Mouse (Mus musculus) limb, embryonic 13.5 days (tissue): Measurements from ENCODE around the gene Hspa8. TPM values are rescaled to one million over a fixed set of nuclear protein-coding genes. Genes with fewer than 3 reads are reported as not detected.
"Not testable (repeated sequence)": the region's sequence is repeated elsewhere in the genome, so short reads cannot be mapped to it uniquely, and the experiment has no call there.

Experiments
- ATAC-seq: fragments of 200-750 bp; cut with Nextera tagmentation; 2 replicates; pipeline ENCODE4 v1.8.0; 2017; ENCODE audit warnings: low read depth, moderate number of reproducible peaks, moderate TSS enrichment; ENCODE audit not compliant: low FRiP score
- H3K27ac ChIP-seq: fragments of 300-500 bp; sonication (generic); 2 replicates; pipeline ENCODE4 v1.5.1; 2015; ENCODE audit warnings: inconsistent platforms, mild to moderate bottlenecking, moderate library complexity
- H3K27me3 ChIP-seq: fragments of 300-500 bp; sonication (generic); 2 replicates; pipeline ENCODE4 v1.6.1; 2015; ENCODE audit warnings: mild to moderate bottlenecking, inconsistent platforms
- H3K36me3 ChIP-seq: fragments of 300-500 bp; sonication (generic); 2 replicates; pipeline ENCODE4 v1.6.1; 2015; ENCODE audit warnings: inconsistent platforms, mild to moderate bottlenecking, moderate library complexity
- H3K4me1 ChIP-seq: fragments of 300-500 bp; sonication (generic); 2 replicates; pipeline ENCODE4 v1.6.1; 2015; ENCODE audit warnings: inconsistent platforms
- H3K4me2 ChIP-seq: fragments of 300-500 bp; sonication (generic); replicated peaks from 2 replicates; pipeline ENCODE4 v1.6.1; 2015; ENCODE audit warnings: inconsistent platforms, mild to moderate bottlenecking, moderate library complexity
- H3K4me3 ChIP-seq: fragments of 300-500 bp; sonication (generic); 2 replicates; pipeline ENCODE4 v1.5.1; 2015; ENCODE audit warnings: moderate library complexity, mild to moderate bottlenecking, inconsistent platforms
- H3K9ac ChIP-seq: fragments of 300-500 bp; sonication (generic); 2 replicates; pipeline ENCODE4 v1.6.1; 2015; ENCODE audit warnings: mild to moderate bottlenecking, inconsistent platforms
- H3K9me3 ChIP-seq: fragments of 300-500 bp; sonication (generic); 2 replicates; pipeline ENCODE4 v1.6.1; 2016; ENCODE audit warnings: inconsistent platforms
- WGBS: fragments of 180-500 bp; shearing (Covaris S2); methylation state at CpG from one replicate; pipeline ENCODE4 v1.1.7; 2015; 5-methylcytosine and 5-hydroxymethylcytosine counted together
- polyA plus RNA-seq: library from polyadenylated mRNA; unstranded; fragments of >200 nt; fragmentation: Nextera tagmentation; extraction: Ambion mirVana; gene quantifications from 2 replicates; pipeline ENCODE4 v1.2.1, GENCODE M21; 2015

The Hspa8 gene
- polyA plus RNA-seq, 1 experiment from 2014 or later, result 2,567 TPM

GRCm38 (mm10) chr9:40773142-40773541 is 27.6 kb upstream of the Hspa8 start:
- 82% methylated on average over 6 of the region's 6 CpGs for WGBS

GRCm38 (mm10) chr9:40773869-40774268 is 26.9 kb upstream of the Hspa8 start:
- H3K4me1 ChIP-seq, result no peaks in the 10 kb centered on the region
- H3K36me3 ChIP-seq, result peaks cover 76% of the 10 kb centered on the region
- ATAC-seq, result no peak
- H3K27ac ChIP-seq, result no peak overlapping the region
- H3K4me3 ChIP-seq, result no peak overlapping the region
- H3K27me3 ChIP-seq, result no peaks in the 10 kb centered on the region
- no peak overlapping the region for H3K4me2 ChIP-seq
- WGBS, result 91% methylated on average over 4 of the region's 4 CpGs
- no peaks in the 10 kb centered on the region for H3K9me3 ChIP-seq
- no peak overlapping the region for H3K9ac ChIP-seq

More at GRCm38 (mm10) chr9:40773142-40773541, 27.6 kb upstream of the Hspa8 start:
- peaks cover 71% of the 10 kb centered on the region for H3K36me3 ChIP-seq
- not testable (repeated sequence) for H3K4me2 ChIP-seq, H3K9ac ChIP-seq, H3K27ac ChIP-seq, ATAC-seq, H3K4me3 ChIP-seq, H3K27me3 ChIP-seq, H3K9me3 ChIP-seq, H3K4me1 ChIP-seq

- Histone ChIP-seq H3K9ac (no peak overlapping the region), H3K27me3 (no peaks in the 10 kb centered on the region), H3K27ac (no peak overlapping the region), H3K4me2 (no peak overlapping the region), H3K9me3 (no peaks in the 10 kb centered on the region), H3K36me3 (peaks cover 84% of the 10 kb centered on the region), H3K4me1 (no peaks in the 10 kb centered on the region), H3K4me3 (no peak overlapping the region)
- WGBS, result 58% methylated on average over 1 of the region's 1 CpGs
- no peak for ATAC-seq
These were observed 24.7 kb upstream of the Hspa8 start for GRCm38 (mm10) chr9:40776044-40776443.

GRCm38 (mm10) chr9:40776459-40777248 is 24.1 kb upstream of the Hspa8 start:
- H3K4me1 ChIP-seq, result peaks cover under 1% of the 10 kb centered on the region; the same call in 1 of the 2 replicates
- H3K27me3 ChIP-seq, result no peaks in the 10 kb centered on the region
- no peak for ATAC-seq
- H3K9ac ChIP-seq, result no peak overlapping the region
- no peak overlapping the region for H3K27ac ChIP-seq
- H3K9me3 ChIP-seq, result no peaks in the 10 kb centered on the region
- H3K36me3 ChIP-seq, result peaks cover 84% of the 10 kb centered on the region
- no peak overlapping the region for H3K4me3 ChIP-seq
- WGBS, result 72% methylated on average over 11 of the region's 11 CpGs
- H3K4me2 ChIP-seq, result no peak overlapping the region

GRCm38 (mm10) chr9:40780111-40780510 is 20.7 kb upstream of the Hspa8 start:
- peaks cover 11% of the 10 kb centered on the region for H3K4me1 ChIP-seq
- peaks cover 67% of the 10 kb centered on the region for H3K36me3 ChIP-seq
- 72% methylated on average over 3 of the region's 3 CpGs for WGBS
- no peak for ATAC-seq
- H3K4me2 ChIP-seq, result no peak overlapping the region
- H3K9ac ChIP-seq, result no peak overlapping the region
- no peaks in the 10 kb centered on the region for H3K9me3 ChIP-seq
- H3K4me3 ChIP-seq, result no peak overlapping the region
- no peaks in the 10 kb centered on the region for H3K27me3 ChIP-seq
- H3K27ac ChIP-seq, result peak overlapping the region; percentile 22; the same call in 1 of the 2 replicates

GRCm38 (mm10) chr9:40780892-40781725 is 19.7 kb upstream of the Hspa8 start:
- 81% methylated on average over 11 of the region's 11 CpGs for WGBS
- H3K4me1 ChIP-seq, result peaks cover 11% of the 10 kb centered on the region
- H3K27ac ChIP-seq, result peak overlapping the region; percentile 6; the same call in 1 of the 2 replicates
- no peak for ATAC-seq
- peaks cover 58% of the 10 kb centered on the region for H3K36me3 ChIP-seq
- no peaks in the 10 kb centered on the region for H3K9me3 ChIP-seq
- no peak overlapping the region for H3K9ac ChIP-seq
- H3K4me2 ChIP-seq, result no peak overlapping the region
- no peak overlapping the region for H3K4me3 ChIP-seq
- H3K27me3 ChIP-seq, result no peaks in the 10 kb centered on the region

- no peak for ATAC-seq
- Histone ChIP-seq H3K36me3 (peaks cover 51% of the 10 kb centered on the region), H3K9me3 (no peaks in the 10 kb centered on the region), H3K4me3 (no peak overlapping the region), H3K4me2 (peak overlapping the region; percentile 28; the same call in 1 of the 2 replicates), H3K4me1 (peaks cover 11% of the 10 kb centered on the region), H3K9ac (no peak overlapping the region), H3K27ac (peak overlapping the region; percentile 39; the same call in 1 of the 2 replicates), H3K27me3 (no peaks in the 10 kb centered on the region)
- WGBS, result 34% methylated on average over 26 of the region's 26 CpGs
These were observed 18.8 kb upstream of the Hspa8 start for GRCm38 (mm10) chr9:40781726-40782581.

GRCm38 (mm10) chr9:40783641-40784373 is 17.0 kb upstream of the Hspa8 start:
- ATAC-seq, result no peak
- Histone ChIP-seq H3K27me3 (no peaks in the 10 kb centered on the region), H3K4me2 (no peak overlapping the region), H3K9ac (no peak overlapping the region), H3K4me3 (no peak overlapping the region), H3K4me1 (peaks cover 11% of the 10 kb centered on the region), H3K9me3 (no peaks in the 10 kb centered on the region), H3K27ac (peak overlapping the region; percentile 55), H3K36me3 (peaks cover 35% of the 10 kb centered on the region)
- WGBS, result 25% methylated on average over 13 of the region's 13 CpGs

- no peaks in the 10 kb centered on the region for H3K27me3 ChIP-seq
- H3K27ac ChIP-seq, result peak overlapping the region; percentile 55
- 17% methylated on average over 9 of the region's 9 CpGs for WGBS
- H3K9ac ChIP-seq, result no peak overlapping the region
- H3K4me1 ChIP-seq, result peaks cover 11% of the 10 kb centered on the region
- no peak overlapping the region for H3K4me2 ChIP-seq
- peaks cover 35% of the 10 kb centered on the region for H3K36me3 ChIP-seq
- H3K9me3 ChIP-seq, result no peaks in the 10 kb centered on the region
- H3K4me3 ChIP-seq, result no peak overlapping the region
- ATAC-seq, result no peak
These were observed 16.3 kb upstream of the Hspa8 start for GRCm38 (mm10) chr9:40784374-40784967.

GRCm38 (mm10) chr9:40785452-40785851 is 15.3 kb upstream of the Hspa8 start:
- Histone ChIP-seq H3K4me1 (peaks cover 11% of the 10 kb centered on the region), H3K9me3 (no peaks in the 10 kb centered on the region), H3K27ac (no peak overlapping the region), H3K4me2 (no peak overlapping the region), H3K9ac (no peak overlapping the region), H3K27me3 (no peaks in the 10 kb centered on the region), H3K4me3 (no peak overlapping the region), H3K36me3 (peaks cover 27% of the 10 kb centered on the region)
- no peak for ATAC-seq
- WGBS, result 77% methylated on average over 6 of the region's 6 CpGs

- not testable (repeated sequence) for H3K4me2 ChIP-seq, H3K4me3 ChIP-seq, H3K27ac ChIP-seq, H3K9ac ChIP-seq, ATAC-seq, H3K27me3 ChIP-seq, H3K9me3 ChIP-seq, H3K4me1 ChIP-seq
- WGBS, result 95% methylated on average over 6 of the region's 6 CpGs
- H3K36me3 ChIP-seq, result peaks cover 14% of the 10 kb centered on the region
These were observed 14.0 kb upstream of the Hspa8 start for GRCm38 (mm10) chr9:40786820-40787219.
